Mouse (Mus musculus) embryonic facial prominence, embryonic 11.5 days (tissue): ENCODE measurements around the gene Zfp746. TPM values are rescaled to one million over a fixed set of nuclear protein-coding genes. Genes with fewer than 3 reads are reported as not detected.

Experiments
- ATAC-seq: fragments of 200-750 bp; cut with Nextera tagmentation; replicated peaks from 2 replicates; pipeline ENCODE4 v1.8.0; 2017; ENCODE audit warnings: low read depth; ENCODE audit not compliant: insufficient number of reproducible peaks, low FRiP score, low TSS enrichment
- DNase-seq: peaks from one replicate; pipeline ENCODE4 v3.0.0-alpha.2; 2015; ENCODE audit warnings: low spot score
- H3K27ac ChIP-seq: fragments of 300-500 bp; sonication (generic); replicated peaks from 2 replicates; pipeline ENCODE4 v1.5.1; 2014; ENCODE audit warnings: mild to moderate bottlenecking, low read depth, low read length, control low read depth
- H3K27me3 ChIP-seq: fragments of 300-500 bp; sonication (generic); 2 replicates; pipeline ENCODE4 v1.6.1; 2014; ENCODE audit warnings: mild to moderate bottlenecking, low read length, moderate library complexity, mixed read lengths; ENCODE audit not compliant: control insufficient read depth, insufficient read depth
- H3K36me3 ChIP-seq: fragments of 300-500 bp; sonication (generic); replicated peaks from 2 replicates; pipeline ENCODE4 v1.6.1; 2014; ENCODE audit warnings: low read depth, mild to moderate bottlenecking, low read length, moderate library complexity, mixed read lengths; ENCODE audit not compliant: control insufficient read depth, insufficient read depth
- H3K4me1 ChIP-seq: fragments of 300-500 bp; sonication (generic); 2 replicates; pipeline ENCODE4 v1.6.1; 2014; ENCODE audit warnings: low read length, mixed read lengths; ENCODE audit not compliant: control insufficient read depth, insufficient read depth
- H3K4me2 ChIP-seq: fragments of 300-500 bp; sonication (generic); 2 replicates; pipeline ENCODE4 v1.6.1; 2014; ENCODE audit warnings: low read depth, mild to moderate bottlenecking, control low read depth, low read length, moderate library complexity
- H3K4me3 ChIP-seq: fragments of 300-500 bp; sonication (generic); 2 replicates; pipeline ENCODE4 v1.5.1; 2014; ENCODE audit warnings: low read depth, low read length, control low read depth
- H3K9ac ChIP-seq: fragments of 300-500 bp; sonication (generic); replicated peaks from 2 replicates; pipeline ENCODE4 v1.6.1; 2014; ENCODE audit warnings: mild to moderate bottlenecking, control low read depth, low read length
- H3K9me3 ChIP-seq: fragments of 300-500 bp; sonication (generic); replicated peaks from 2 replicates; pipeline ENCODE4 v1.6.1; 2016; ENCODE audit warnings: mild to moderate bottlenecking, low read length, inconsistent platforms, mixed read lengths; ENCODE audit not compliant: control insufficient read depth
- WGBS: fragments of 180-500 bp; shearing (Covaris S2); extraction: QIAGEN DNeasy Blood & Tissue Kit; methylation state at CpG from one replicate; pipeline ENCODE4 v1.1.7; 2014; 5-methylcytosine and 5-hydroxymethylcytosine counted together
- polyA plus RNA-seq: library from polyadenylated mRNA; unstranded; fragments of >200 nt; fragmentation: Nextera tagmentation; extraction: Ambion mirVana; gene quantifications from 2 replicates; pipeline ENCODE4 v1.2.1, GENCODE M21; 2014

Gene Zfp746
- polyA plus RNA-seq, 1 experiment from 2014 or later = 21.3 TPM

DNA sequence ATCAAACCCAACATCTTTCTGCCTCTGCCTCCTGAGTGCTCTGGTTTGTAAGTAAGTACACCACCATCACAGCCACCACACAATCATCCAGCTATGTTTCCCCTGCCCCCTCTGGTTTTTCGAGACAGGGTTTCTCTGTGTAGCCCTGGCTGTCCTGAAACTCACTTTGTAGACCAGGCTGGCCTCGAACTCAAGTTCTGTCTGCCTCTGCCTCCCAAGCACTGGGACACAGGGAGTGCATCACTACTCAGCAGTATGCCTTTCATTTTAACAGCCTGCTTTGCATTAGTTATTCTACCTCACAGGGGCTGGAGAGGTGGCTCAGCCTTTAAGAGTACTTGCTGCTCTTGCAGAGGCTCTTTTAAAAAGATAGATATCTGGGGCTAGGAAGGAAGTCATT is 34.7 kb downstream of the Zfp746 start:
- Histone ChIP-seq H3K4me1 (no peaks in the 10 kb centered on the region), H3K4me3 (no peak overlapping the region), H3K9ac (no peak overlapping the region), H3K9me3 (no peaks in the 10 kb centered on the region), H3K27me3 (no peaks in the 10 kb centered on the region), H3K36me3 (no peaks in the 10 kb centered on the region), H3K4me2 (no peak overlapping the region), H3K27ac (no peak overlapping the region)
- 88% methylated on average over 2 of the region's 2 CpGs for WGBS
- DNase-seq (no peak), ATAC-seq (no peak)

DNA sequence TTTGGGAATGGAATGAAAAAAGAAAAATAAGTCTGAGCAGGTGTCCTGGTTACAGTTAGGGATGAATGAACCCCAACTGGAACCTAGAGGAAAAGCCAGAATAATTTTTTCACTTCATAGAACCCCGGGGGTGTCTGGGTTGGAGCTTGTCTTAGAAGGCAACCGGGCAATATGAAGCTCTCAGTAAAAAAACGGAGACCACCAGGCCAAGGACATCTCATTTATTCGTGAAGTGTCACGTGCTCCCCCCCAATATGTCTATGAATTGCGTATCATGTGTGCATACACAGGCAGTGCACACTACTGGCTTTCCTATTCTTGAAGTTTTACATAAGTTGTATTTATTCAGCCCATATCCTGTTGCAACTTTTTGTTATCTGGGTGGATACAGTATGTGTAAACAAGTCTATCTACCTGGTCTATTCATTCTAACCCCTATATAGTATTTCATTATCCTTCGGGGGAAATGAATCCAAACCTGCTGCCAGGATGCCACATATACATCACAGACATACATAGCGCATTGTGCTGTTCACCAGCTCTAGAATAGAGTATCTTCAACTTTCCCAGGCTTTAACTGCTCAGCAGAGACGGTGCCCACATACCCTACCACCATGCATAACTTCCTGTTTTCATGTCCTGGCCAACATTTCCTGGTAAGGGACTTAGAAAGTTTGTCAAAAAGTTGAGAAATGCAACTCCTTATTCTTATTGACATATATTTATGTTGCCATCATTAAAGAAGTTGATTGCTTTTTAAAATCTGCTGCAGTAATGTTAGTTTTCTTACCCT is 36.9 kb downstream of the Zfp746 start:
- peak overlapping the region; percentile 92 for H3K9ac ChIP-seq
- no peaks in the 10 kb centered on the region for H3K4me1 ChIP-seq
- peak overlapping the region; percentile 51 for H3K4me2 ChIP-seq
- no peak for DNase-seq
- ATAC-seq = no peak
- H3K9me3 ChIP-seq = no peaks in the 10 kb centered on the region
- no peaks in the 10 kb centered on the region for H3K36me3 ChIP-seq
- no peaks in the 10 kb centered on the region for H3K27me3 ChIP-seq
- H3K27ac ChIP-seq = no peak overlapping the region
- peak overlapping the region; percentile 79 for H3K4me3 ChIP-seq
- 61% methylated on average over 9 of the region's 9 CpGs for WGBS

DNA sequence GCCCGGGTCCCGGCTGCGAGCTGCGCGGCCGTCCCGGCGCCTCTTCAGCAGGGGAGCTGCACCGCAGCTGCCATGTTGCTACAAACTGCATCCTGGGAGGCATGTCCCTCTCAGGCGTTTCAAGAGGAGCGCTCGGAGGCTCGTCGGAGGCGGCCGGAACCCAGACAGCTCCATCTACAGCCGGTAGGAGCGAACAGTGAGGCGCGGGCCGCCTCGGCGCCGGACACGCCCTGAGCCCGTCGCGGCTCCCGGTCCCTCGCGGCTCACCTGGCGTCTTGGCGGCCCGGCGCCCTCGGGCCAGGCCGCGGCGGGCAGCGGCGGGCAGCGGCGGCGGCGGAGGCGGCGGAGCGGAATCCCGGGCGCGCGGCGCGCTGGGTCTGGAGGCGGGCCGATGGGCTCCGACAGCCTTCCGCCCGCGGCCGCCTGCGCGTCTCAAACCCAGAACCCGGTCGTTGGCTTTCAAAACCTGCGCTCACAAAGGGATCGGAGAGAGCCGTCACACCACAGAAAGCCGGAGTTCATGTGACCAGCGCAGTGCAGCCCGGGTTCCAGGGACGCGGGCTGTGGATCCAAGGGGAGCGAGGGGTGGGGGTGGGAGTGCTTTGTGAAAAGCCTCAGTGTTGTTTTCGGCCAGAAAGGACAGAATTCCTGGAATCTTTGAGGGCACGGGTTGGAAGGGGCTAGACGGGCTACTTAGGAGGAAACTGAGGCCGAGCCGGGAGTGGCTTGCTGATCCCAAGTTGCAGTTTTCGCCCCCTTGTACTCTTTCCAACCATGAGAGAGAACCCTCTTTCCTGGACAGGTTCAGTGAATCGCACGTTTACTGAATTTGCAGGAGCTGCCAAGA is 37.7 kb downstream of the Zfp746 start, which contains the start of gene Zfp777:
Zfp777 (minus strand) TSS at position 486 of the 847 bp plus-strand sequence.
- DNase-seq (peak; percentile 83), ATAC-seq (peak; percentile 85)
- H3K9me3 ChIP-seq = no peaks in the 10 kb centered on the region
- H3K27me3 ChIP-seq = no peaks in the 10 kb centered on the region
- H3K36me3 ChIP-seq = no peaks in the 10 kb centered on the region
- peak within 1 kb of the TSS; percentile 79 for H3K4me2 ChIP-seq
- H3K27ac ChIP-seq = peak within 1 kb of the TSS; percentile 78
- peak within 1 kb of the TSS; percentile 79 for H3K4me3 ChIP-seq
- H3K9ac ChIP-seq = peak within 1 kb of the TSS; percentile 92
- H3K4me1 ChIP-seq = no peaks in the 10 kb centered on the region
- whole genome bisulfite sequencing = 1% methylated on average over 56 of the region's 82 CpGs

DNA sequence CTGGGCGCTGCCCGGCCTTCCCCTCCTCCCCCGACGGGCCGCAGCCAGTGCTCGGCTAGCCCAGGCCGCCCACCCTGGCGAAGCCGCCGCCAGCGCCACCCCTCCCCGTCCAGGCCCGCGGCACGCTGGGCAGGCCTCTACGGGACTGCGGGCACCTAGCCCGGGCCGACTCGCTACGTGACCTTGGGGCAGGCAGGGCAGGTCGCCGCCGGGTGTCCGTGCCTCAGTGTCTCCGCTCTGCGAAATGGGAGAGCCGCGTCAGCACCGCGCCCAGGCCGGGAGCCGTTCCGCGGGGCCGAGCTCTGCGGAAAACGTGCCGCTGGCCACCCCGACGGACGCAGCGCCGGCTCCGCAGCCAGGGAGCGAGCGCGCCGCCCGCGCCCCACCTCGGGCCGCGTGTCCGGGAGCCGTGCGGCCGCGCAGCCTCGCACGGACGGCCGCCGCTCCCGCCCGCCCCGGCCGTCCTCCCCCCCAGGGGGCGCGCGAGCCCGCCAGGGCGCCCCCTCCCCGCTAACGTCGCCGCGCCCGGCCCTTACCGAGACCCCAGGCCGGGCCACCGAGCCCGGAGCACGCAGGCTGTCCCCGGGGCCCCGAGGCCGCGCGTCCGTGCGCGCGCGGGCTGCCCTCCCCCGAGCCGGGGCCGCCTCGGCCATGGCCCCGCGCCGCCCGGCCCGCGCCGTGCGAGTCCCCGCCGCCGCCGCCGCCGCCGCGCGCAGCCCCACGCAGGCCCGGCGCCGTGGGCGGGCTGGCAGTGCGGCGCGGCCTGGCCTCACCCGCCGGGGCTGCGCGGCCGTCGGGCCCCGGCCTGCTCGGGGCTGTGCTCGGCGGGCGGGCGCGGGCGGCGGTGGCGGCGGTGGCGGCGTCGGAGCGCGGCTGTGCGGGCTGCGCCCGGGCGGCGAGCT is 38.7 kb downstream of the Zfp746 start:
- peak; percentile 58 for ATAC-seq
- Histone ChIP-seq H3K27me3 (no peaks in the 10 kb centered on the region), H3K4me3 (peak overlapping the region; percentile 79), H3K9me3 (no peaks in the 10 kb centered on the region), H3K27ac (peak overlapping the region; percentile 78; the same call in 1 of the 2 replicates), H3K4me1 (no peaks in the 10 kb centered on the region), H3K36me3 (no peaks in the 10 kb centered on the region), H3K4me2 (peak overlapping the region; percentile 79), H3K9ac (peak overlapping the region; percentile 92)
- 0% methylated on average over 69 of the region's 150 CpGs for WGBS
- DNase-seq = peak; percentile 49

DNA sequence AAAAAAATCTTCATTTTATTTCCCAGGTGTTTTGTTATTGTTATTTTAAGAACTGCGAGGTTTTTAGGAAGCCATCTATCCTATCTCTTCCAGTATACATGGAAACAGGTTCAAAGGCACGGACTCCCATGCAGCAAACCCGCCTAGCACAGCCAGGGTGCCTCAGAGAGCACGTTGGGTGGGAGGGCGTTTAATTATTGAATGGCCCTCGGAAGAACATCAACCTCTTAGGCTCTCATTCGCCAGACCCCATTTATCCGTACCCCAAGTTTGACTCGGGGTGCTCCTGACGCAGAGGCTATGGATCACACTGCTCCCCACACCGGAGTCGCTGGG is 39.3 kb downstream of the Zfp746 start:
- ATAC-seq (no peak), DNase-seq (peak; percentile 41)
- H3K4me1 ChIP-seq = no peaks in the 10 kb centered on the region
- no peak overlapping the region for H3K27ac ChIP-seq
- H3K36me3 ChIP-seq = no peaks in the 10 kb centered on the region
- peak overlapping the region; percentile 79 for H3K4me3 ChIP-seq
- H3K9ac ChIP-seq = peak overlapping the region; percentile 92
- no peaks in the 10 kb centered on the region for H3K9me3 ChIP-seq
- WGBS = 9% methylated on average over 11 of the region's 12 CpGs
- no peaks in the 10 kb centered on the region for H3K27me3 ChIP-seq
- peak overlapping the region; percentile 79 for H3K4me2 ChIP-seq

DNA sequence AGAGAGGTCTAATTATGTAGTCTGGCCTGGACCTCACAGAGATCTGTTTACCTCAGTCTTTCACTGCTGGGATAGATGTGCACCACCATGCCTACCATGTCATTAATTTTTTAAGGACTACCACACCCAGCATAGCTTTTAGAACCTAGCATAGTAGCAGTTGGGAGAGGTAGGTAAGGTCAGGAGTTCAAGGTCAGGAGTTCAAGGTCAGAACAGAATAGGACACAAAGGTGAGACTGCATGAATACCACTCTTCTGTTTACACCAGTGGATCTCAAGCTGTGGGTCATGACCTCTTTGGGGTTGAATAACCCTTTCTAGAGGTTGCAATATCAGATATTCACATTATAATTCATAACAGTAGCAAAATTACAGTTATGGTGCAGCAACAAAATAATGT is 53.7 kb downstream of the Zfp746 start:
- no peaks in the 10 kb centered on the region for H3K4me1 ChIP-seq
- no peak overlapping the region for H3K4me2 ChIP-seq
- H3K9ac ChIP-seq = no peak overlapping the region
- no peaks in the 10 kb centered on the region for H3K27me3 ChIP-seq
- no peak for ATAC-seq
- no peaks in the 10 kb centered on the region for H3K9me3 ChIP-seq
- H3K27ac ChIP-seq = no peak overlapping the region
- H3K36me3 ChIP-seq = peaks cover 8% of the 10 kb centered on the region
- DNase-seq = no peak
- no peak overlapping the region for H3K4me3 ChIP-seq

DNA sequence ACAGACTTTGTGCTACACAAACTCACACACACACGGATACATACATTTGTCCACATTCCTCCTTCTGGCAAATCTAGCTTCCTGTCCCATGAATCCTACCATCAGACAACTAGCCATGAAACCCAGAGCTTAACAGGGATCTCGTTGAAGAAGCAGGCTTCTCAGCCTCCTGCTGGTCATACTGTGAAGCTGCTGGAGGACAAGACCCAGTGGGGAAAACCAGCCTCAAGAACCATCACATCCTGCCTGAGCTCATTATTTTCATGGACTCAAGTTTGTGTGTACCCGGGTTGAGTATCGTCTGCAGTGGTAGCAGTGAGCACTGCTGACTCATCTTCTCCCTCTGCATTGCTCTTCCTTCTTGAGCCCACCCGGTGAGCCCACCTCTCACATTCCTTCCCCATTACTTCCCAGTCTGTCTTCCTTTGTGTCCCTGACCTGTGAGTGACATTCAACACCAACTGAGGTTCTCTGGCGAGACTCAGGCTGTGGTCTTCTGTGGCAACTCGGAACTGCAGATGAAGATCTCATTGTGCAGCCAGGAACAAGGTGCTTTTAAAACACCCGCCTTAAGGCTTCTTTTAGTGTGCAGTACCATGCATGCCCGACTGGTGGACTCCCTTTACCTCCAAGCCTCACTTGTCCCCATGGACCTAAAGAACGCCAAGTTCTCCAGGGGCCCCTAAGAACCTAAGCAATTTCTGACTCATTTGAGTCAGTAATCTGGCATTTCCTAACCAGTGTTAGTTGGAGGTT is 60.3 kb downstream of the Zfp746 start:
- no peak for ATAC-seq
- no peaks in the 10 kb centered on the region for H3K4me1 ChIP-seq
- 83% methylated on average over 10 of the region's 10 CpGs for WGBS
- H3K9me3 ChIP-seq = peaks cover 13% of the 10 kb centered on the region
- DNase-seq = no peak
- peaks cover 37% of the 10 kb centered on the region for H3K36me3 ChIP-seq
- H3K9ac ChIP-seq = no peak overlapping the region
- no peak overlapping the region for H3K27ac ChIP-seq
- no peak overlapping the region for H3K4me3 ChIP-seq
- no peaks in the 10 kb centered on the region for H3K27me3 ChIP-seq
- no peak overlapping the region for H3K4me2 ChIP-seq
